Mouse (Mus musculus) CD8-positive naive resting alpha-beta T cell, adult 57 days (primary cell): ENCODE measurements around the gene Pmel. TPM values are rescaled to one million over a fixed set of nuclear protein-coding genes. Genes with fewer than 3 reads are reported as not detected.

Experiments used
- total RNA-seq: library from RNA; stranded (reverse); gene quantifications from one replicate; pipeline ENCODE4 v1.2.4, GENCODE M21; 2023

The Pmel gene
- total RNA-seq: not detected

DNA sequence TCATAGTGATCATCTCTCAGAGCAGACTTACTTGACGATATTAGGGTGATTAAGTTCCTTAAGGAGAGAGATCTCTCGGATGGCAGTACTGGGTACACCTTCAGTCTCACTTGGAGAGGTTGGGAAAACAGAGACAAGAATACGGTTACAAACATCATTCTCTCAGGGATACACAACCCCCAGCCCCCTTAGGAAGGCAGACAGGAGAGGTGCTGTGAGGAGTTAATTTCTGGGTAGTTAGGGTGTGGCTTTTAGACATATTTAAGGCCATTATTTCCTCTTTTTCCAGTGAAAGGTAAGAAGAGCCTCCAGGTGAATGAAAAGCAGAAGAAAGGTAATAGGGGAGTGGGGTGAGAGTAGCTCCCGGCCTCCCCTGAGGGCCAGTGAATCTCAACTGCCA lies at the start of gene Pmel:
Pmel (plus strand) TSS at position 301 of the 400 bp plus-strand sequence.

GRCm38 (mm10) chr10:128673763-128674468 lies 30.1 kb upstream of the Pmel start, which contains the start of gene Suox:
TSS of gene Suox (minus strand) at chr10:128674073.

DNA sequence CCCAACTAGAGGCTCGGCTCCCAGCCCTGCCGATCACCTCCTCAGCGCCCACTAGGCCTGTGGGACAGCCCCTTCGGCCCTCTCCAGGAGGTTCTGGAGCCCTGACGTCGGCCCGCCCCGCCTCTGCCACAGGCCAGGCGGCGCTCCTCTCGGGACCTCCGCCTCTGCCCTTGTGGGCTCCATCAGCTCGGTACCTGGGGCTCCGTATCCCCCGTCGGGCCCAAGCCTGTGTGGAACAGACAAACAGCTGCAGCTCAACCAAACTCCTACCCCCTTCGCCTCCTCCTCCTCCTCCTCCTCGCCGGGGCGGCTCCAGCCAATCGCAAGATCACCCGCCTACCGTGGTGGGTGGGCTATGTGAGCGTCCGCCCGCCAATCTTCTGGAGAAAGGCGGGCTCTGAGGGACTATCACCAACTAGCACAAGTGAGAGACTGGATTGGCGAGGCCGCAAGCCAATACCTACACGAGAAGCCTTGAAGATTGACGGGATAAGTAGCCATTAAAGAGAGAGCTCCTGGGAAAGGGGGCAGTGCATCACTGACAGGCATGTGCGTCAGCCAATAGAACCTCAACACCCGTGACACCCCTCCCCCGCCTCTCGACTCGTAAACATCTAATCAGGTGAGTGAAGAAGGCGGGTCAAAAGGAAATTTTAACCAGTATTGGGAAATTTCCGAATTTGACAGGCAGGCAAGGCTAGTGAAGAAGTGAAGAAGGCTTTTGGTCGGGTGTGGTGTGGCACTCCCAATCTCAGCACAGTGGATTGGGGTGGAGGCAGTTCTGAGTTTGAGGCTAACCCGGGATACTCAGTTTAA lies 7.8 kb upstream of the Pmel start, which contains the start of gene Rab5b:
Rab5b (minus strand) TSS at position 273 of the 816 bp plus-strand sequence.

GRCm38 (mm10) chr10:128704491-128705316 lies 709 bp downstream of the Pmel start, which contains the start of gene Cdk2:
TSS of gene Cdk2 (minus strand) at chr10:128705031.

GRCm38 (mm10) chr10:128744680-128745601 lies 40.9 kb downstream of the Pmel start, which contains the start of gene Dgka:
TSS of gene Dgka (minus strand) at chr10:128744855.

GRCm38 (mm10) chr10:128747646-128748251 lies 43.8 kb downstream of the Pmel start, which contains the start of gene Pym1:
TSS of gene Pym1 (plus strand) at chr10:128747889.

Other genes with a start within 250 kb of the Pmel start
- gene Smarcc2, start 244.9 kb upstream of the Pmel start, total RNA-seq: 114 TPM
- 626 TPM for gene Myl6, start 210.1 kb upstream of the Pmel start, total RNA-seq
- not detected for gene Myl6b, start 205.5 kb upstream of the Pmel start, total RNA-seq
- gene Esyt1, start 178.3 kb upstream of the Pmel start, total RNA-seq: 290 TPM
- 33.3 TPM for gene Zc3h10, start 156.4 kb upstream of the Pmel start, total RNA-seq
- 4,677 TPM for gene Rpl41, start 154.9 kb upstream of the Pmel start, total RNA-seq
- gene Pa2g4, start 138.2 kb upstream of the Pmel start, total RNA-seq: 73.7 TPM
- gene Erbb3, start 114.5 kb upstream of the Pmel start, total RNA-seq: 0.80 TPM
- 1,628 TPM for gene Rps26, start 77.4 kb upstream of the Pmel start, total RNA-seq
- 2.2 TPM for gene Ikzf4, start 58.2 kb upstream of the Pmel start, total RNA-seq
- gene Suox, start 30.1 kb upstream of the Pmel start, total RNA-seq: 10.3 TPM
- gene Rab5b, start 7.9 kb upstream of the Pmel start, total RNA-seq: 32.0 TPM
- 21.7 TPM for gene Cdk2, start 836 bp downstream of the Pmel start, total RNA-seq
- gene Dgka, start 40.7 kb downstream of the Pmel start, total RNA-seq: 775 TPM
- 81.7 TPM for gene Pym1, start 43.7 kb downstream of the Pmel start, total RNA-seq
- gene Mmp19, start 86.7 kb downstream of the Pmel start, total RNA-seq: 0.24 TPM
- gene Dnajc14, start 99.9 kb downstream of the Pmel start, total RNA-seq: 56.7 TPM
- gene Tmem198b, start 100.2 kb downstream of the Pmel start, total RNA-seq: 10.0 TPM
- 61.5 TPM for gene Sarnp, start 113.1 kb downstream of the Pmel start, total RNA-seq
- gene Ormdl2, start 117.5 kb downstream of the Pmel start, total RNA-seq: 23.2 TPM
- gene Gdf11, start 187.5 kb downstream of the Pmel start, total RNA-seq: 6.6 TPM
- gene Cd63, start 196.8 kb downstream of the Pmel start, total RNA-seq: 0.52 TPM
- gene Rdh5, start 218.7 kb downstream of the Pmel start, total RNA-seq: 7.5 TPM
- 54.5 TPM for gene Bloc1s1, start 219.8 kb downstream of the Pmel start, total RNA-seq
- 3.3 TPM for gene Itga7, start 229.6 kb downstream of the Pmel start, total RNA-seq